Mouse (Mus musculus): ENCODE measurements around the gene Arpc2.

GRCm38 (mm10) chr1:74238136-74238535 lies 2.3 kb downstream of the Arpc2 start:
- TF ChIP-seq CTCF (IDR thresholded peaks at IDR 0.05; ENCODE audit: low read depth, low read length) (no peak), TAL1 (conservative IDR thresholded peaks at IDR 0.05; ENCODE audit: low read depth, low read length) (no peak), POLR2AphosphoS5 (IDR thresholded peaks at IDR 0.05; ENCODE audit: insufficient replicate concordance, low read depth, low read length) (no peak), GATA1 (IDR thresholded peaks at IDR 0.05; ENCODE audit: borderline replicate concordance, low read length) (no peak)
